10 mouse cellular contexts compared by ENCODE assay signal in genomic region chr2:145822013-145822782, GRCm38 (mm10).
DNase-seq lines count a peak whose midpoint lies in the region; ATAC-seq and TF ChIP-seq lines count a peak whose summit lies in the region.
"Had no signal": no experiment of that assay in that cellular context is flagged by ENCODE, and none has a peak within 500 bp of the region (broad histone marks: within the 10 kb centered on the region; RNA-seq: fewer than 3 reads in every experiment).

No protein-coding gene starts in this region.

- WGBS in lung, postnatal 0 days: 34% methylated on average over 15 of the region's 15 CpGs
- 90% methylated on average over 15 of the region's 15 CpGs for WGBS in cerebellum, adult 2 months

- TF ChIP-seq POLR2A in cerebellum, adult 2 months (IDR thresholded peaks at IDR 0.05; ENCODE audit: borderline replicate concordance, insufficient read depth, low read length): no peak

- TF ChIP-seq CTCF in lung, postnatal 0 days (IDR thresholded peaks at IDR 0.05): no peak
- no peak for TF ChIP-seq CTCF in cerebellum, adult 2 months (IDR thresholded peaks at IDR 0.05; ENCODE audit: borderline replicate concordance, insufficient read depth, low read depth, low read length)

- TF ChIP-seq EP300 in lung, postnatal 0 days (IDR thresholded peaks at IDR 0.05): no peak; the same call in 1 of the 2 replicates

- peak overlapping the region; percentile 24 for H3K4me3 ChIP-seq in lung, postnatal 0 days (ENCODE audit: low read depth, low read length)
- H3K4me3 ChIP-seq in cerebellum, adult 2 months (replicated peaks; ENCODE audit: insufficient read depth, low read depth, low read length): no peak overlapping the region
- H3K4me3 ChIP-seq: limb, embryonic 13.5 days had no signal

- H3K27me3 ChIP-seq in lung, postnatal 0 days (replicated peaks; ENCODE audit: insufficient read depth, low read length): no peaks in the 10 kb centered on the region
- no peaks in the 10 kb centered on the region for H3K27me3 ChIP-seq in cerebellum, adult 2 months (ENCODE audit: control insufficient read depth, insufficient read depth, low read length)
- H3K27me3 ChIP-seq: limb, embryonic 13.5 days had no signal

- no peaks in the 10 kb centered on the region for H3K9me3 ChIP-seq in lung, postnatal 0 days (ENCODE audit: low read length)

- peak; percentile 58 for ATAC-seq in activated CD4-positive, CD25-positive, alpha-beta regulatory T cell, adult 4 months
- ATAC-seq in lung, postnatal 0 days: peak; percentile 64
- ATAC-seq in frontal cortex, adult (ENCODE audit: low TSS enrichment): no peak

- intact Hi-C loops in gastrocnemius, postnatal 36 days (cut with DNase I): no loop called here

- peak overlapping the region; percentile 16; the same call in 1 of the 2 replicates for H3K9ac ChIP-seq in lung, postnatal 0 days (replicated peaks; ENCODE audit: low read depth)
- H3K9ac ChIP-seq: limb, embryonic 13.5 days had no signal

- peak overlapping the region; percentile 45 for H3K4me2 ChIP-seq in lung, postnatal 0 days (replicated peaks; ENCODE audit: low read depth, low read length)
- H3K4me2 ChIP-seq: limb, embryonic 13.5 days had no signal

- H3K4me1 ChIP-seq in lung, postnatal 0 days (ENCODE audit: insufficient read depth, low read depth, low read length): peaks cover 5% of the 10 kb centered on the region; the same call in 1 of the 2 replicates
- H3K4me1 ChIP-seq in cerebellum, adult 2 months (ENCODE audit: control insufficient read depth, insufficient read depth, low read length): no peaks in the 10 kb centered on the region

- peak overlapping the region; percentile 77 for H3K27ac ChIP-seq in lung, postnatal 0 days (ENCODE audit: low read length)
- H3K27ac ChIP-seq in cerebellum, adult 2 months (ENCODE audit: insufficient read depth, low read length): no peak overlapping the region
- H3K27ac ChIP-seq: limb, embryonic 13.5 days had no signal

- no peaks in the 10 kb centered on the region for H3K36me3 ChIP-seq in lung, postnatal 0 days (ENCODE audit: insufficient read depth, low read length)

- DNase-seq in gastrocnemius, adult 18-20 months (ENCODE audit: low spot score): peak; percentile 22
- DNase-seq in gastrocnemius, postnatal 36 days: no peak
- DNase-seq in induced T-regulatory cell, adult 2 months (ENCODE audit: low read depth): peak; percentile 72
- DNase-seq in lung, postnatal 0 days (ENCODE audit: low spot score): peak; percentile 91
- no peak for DNase-seq in ovary, postnatal 10 days (ENCODE audit: low spot score)
- DNase-seq in cerebellum, adult 2 months: no peak
- DNase-seq: cerebellum, postnatal 36 days had no signal

Comparison
In these comparisons a context has a peak if more than half of its experiments do, and no peak if none do; other contexts are left out.
1. DNase-seq: peak in gastrocnemius, adult 18-20 months (single experiment), induced T-regulatory cell, adult 2 months (single experiment) and lung, postnatal 0 days (single experiment); none in gastrocnemius, postnatal 36 days (0 of 2), ovary, postnatal 10 days (single experiment) and cerebellum, adult 2 months (0 of 2).